In the genomic region with DNA sequence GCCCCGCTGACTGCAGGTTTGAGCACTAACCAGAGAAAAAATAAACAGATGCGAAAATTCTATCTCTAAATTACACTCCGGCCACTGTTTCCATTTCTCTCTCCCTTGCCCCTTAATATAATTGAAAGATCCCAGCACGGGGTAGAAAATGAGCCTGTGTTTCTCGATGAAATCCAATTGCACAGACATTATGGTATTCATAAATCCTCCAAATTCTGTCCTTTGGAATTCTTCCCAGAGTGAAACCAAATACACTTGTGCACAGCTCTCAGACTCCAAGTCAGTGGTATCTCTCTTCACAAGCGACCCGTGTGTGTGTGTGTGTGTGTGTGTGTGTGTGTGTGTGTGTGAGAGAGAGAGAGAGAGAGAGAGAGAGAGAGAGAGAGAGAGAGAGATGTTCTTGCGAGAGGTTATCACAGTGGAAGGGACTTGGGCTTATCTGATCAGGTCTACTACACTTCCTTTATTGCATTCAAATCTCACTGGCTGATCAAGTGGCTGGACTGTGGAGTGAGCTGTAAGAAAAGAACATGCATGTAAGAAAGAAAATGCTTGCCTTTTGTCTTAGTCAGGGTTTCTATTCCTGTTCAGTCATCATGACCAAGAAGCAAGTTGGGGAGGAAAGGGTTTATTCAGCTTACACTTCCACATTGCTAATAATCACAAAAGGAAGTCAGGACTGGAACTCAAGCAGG, we compare ENCODE assay signal across 15 mouse cellular contexts.
DNase-seq lines count a peak whose midpoint lies in the region; ATAC-seq lines count a peak whose summit lies in the region.
"Had no signal": no experiment of that assay in that cellular context is flagged by ENCODE, and none has a peak within 500 bp of the region (broad histone marks: within the 10 kb centered on the region; RNA-seq: fewer than 3 reads in every experiment).

No protein-coding gene starts in this region.

- H3K4me2 ChIP-seq in kidney, embryonic 15.5 days, result no peak overlapping the region
- H3K4me2 ChIP-seq: midbrain, embryonic 12.5 days had no signal

- H3K4me3 ChIP-seq in kidney, embryonic 15.5 days (replicated peaks), result no peak overlapping the region
- H3K4me3 ChIP-seq: erythroblast, embryonic 14.5 days; gastrocnemius, adult 2 months; midbrain, embryonic 12.5 days had no signal

- H3K9ac ChIP-seq in kidney, embryonic 15.5 days, result no peak overlapping the region
- H3K9ac ChIP-seq: midbrain, embryonic 12.5 days had no signal

- no peaks in the 10 kb centered on the region for H3K36me3 ChIP-seq in kidney, embryonic 15.5 days
- H3K36me3 ChIP-seq: midbrain, embryonic 12.5 days had no signal

- peaks cover 17% of the 10 kb centered on the region; the same call in 1 of the 2 replicates for H3K4me1 ChIP-seq in kidney, embryonic 15.5 days
- H3K4me1 ChIP-seq: midbrain, embryonic 12.5 days had no signal

- 41% methylated on average over 8 of the region's 8 CpGs for WGBS in kidney, embryonic 15.5 days

- no peak for ATAC-seq in kidney, embryonic 15.5 days (replicated peaks; ENCODE audit: low FRiP score)
- peak; percentile 52; the same call in 1 of the 2 replicates for ATAC-seq in megakaryocyte progenitor cell, adult 5-6 weeks (replicated peaks; ENCODE audit: poor library complexity)
- no peak for ATAC-seq in frontal cortex, adult (ENCODE audit: low TSS enrichment)

- no peaks in the 10 kb centered on the region for H3K27me3 ChIP-seq in kidney, embryonic 15.5 days
- H3K27me3 ChIP-seq: midbrain, embryonic 12.5 days had no signal

- H3K27ac ChIP-seq in kidney, embryonic 15.5 days, result peak overlapping the region; percentile 41; the same call in 1 of the 2 replicates
- H3K27ac ChIP-seq: gastrocnemius, adult 2 months; midbrain, embryonic 12.5 days had no signal

- H3K9me3 ChIP-seq in kidney, embryonic 15.5 days (replicated peaks), result no peaks in the 10 kb centered on the region
- H3K9me3 ChIP-seq: midbrain, embryonic 12.5 days had no signal

- DNase-seq in kidney, adult 11 months, result no peak
- DNase-seq in 3T3-L1 (ENCODE audit: low read depth, low spot score), result peak; percentile 8
- peak; percentile 58 for DNase-seq in NIH3T3 (ENCODE audit: low read depth)
- no peak for DNase-seq in right cerebral cortex, postnatal 10 days (ENCODE audit: low spot score in 2 of 2)
- DNase-seq: adrenal gland, adult 8-10 months; gastrocnemius, adult 2 months; kidney, adult 2 months; layer of hippocampus, adult 9-11 months; right cerebral cortex, postnatal 25 days; thymus, postnatal 25 days had no signal

Comparison
In these comparisons a context has a peak if more than half of its experiments do, and no peak if none do; other contexts are left out.
1. DNase-seq: peak in 3T3-L1 (single experiment) and NIH3T3 (single experiment); none in kidney, adult 11 months (single experiment) and right cerebral cortex, postnatal 10 days (0 of 2).